Mouse (Mus musculus): ENCODE data around the gene Mfn2. TPM values are rescaled to one million over a fixed set of nuclear protein-coding genes. Genes with fewer than 3 reads are reported as not detected.

Mfn2 gene
- total RNA-seq, 1 experiment: 18.6 TPM

DNA sequence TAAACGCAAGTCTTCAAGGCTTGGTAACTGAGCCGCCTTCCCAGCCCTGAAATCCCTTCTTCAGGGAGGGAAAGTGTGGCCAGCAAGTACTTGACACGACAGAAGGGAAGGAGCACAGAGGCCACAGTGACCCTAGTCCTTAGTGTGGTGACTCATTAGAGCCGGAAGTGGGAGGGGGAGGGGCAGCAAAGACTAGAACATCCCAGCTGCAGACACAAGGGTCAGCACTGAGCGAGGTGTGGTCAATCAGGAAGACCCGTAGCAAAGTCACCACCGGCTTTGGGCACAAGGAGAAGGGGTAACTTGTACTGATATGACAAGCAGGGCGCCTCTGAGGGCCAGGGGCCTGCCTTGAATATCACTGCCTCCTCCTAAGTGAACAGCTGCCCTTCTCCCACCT, 23.2 kb upstream of the Mfn2 start:
- Histone ChIP-seq H3K4me3 (ENCODE audit: insufficient read depth in 1 of 2, low read depth in 1 of 2, low read length in 2 of 2, poor library complexity in 1 of 2, severe bottlenecking in 1 of 2) (no peak overlapping the region), H3K9me3 (ENCODE audit: control insufficient read depth, insufficient read depth, low read depth, low read length) (no peaks in the 10 kb centered on the region), H3K36me3 (ENCODE audit: control insufficient read depth, insufficient read depth, low read length, poor library complexity, severe bottlenecking) (no peaks in the 10 kb centered on the region; the same call in 1 of the 2 replicates), H3K27ac (ENCODE audit: insufficient read depth, low read depth, low read length, poor library complexity, severe bottlenecking) (no peak overlapping the region), H3K4me1 (ENCODE audit: control insufficient read depth in 2 of 2, insufficient read depth in 2 of 2, low read length in 2 of 2, poor library complexity in 1 of 2) (peaks cover 0 to 2% of the 10 kb centered on the region in 2 experiments; a peak in 1 of 4 replicates), H3K9ac (ENCODE audit: insufficient read depth, low read depth, low read length, poor library complexity, severe bottlenecking) (no peak overlapping the region)
- no peak for DNase-seq (ENCODE audit: low read depth, low spot score)
- in situ Hi-C loops (cut with MboI; ENCODE audit: low sequenced_read_pairs in 2 of 2, unreplicated experiment in 2 of 2): no loop called here
- TF ChIP-seq ZC3H11A (IDR thresholded peaks at IDR 0.05; ENCODE audit: borderline replicate concordance, low read depth, low read length) (no peak), MAFK (IDR thresholded peaks at IDR 0.05; ENCODE audit: insufficient read depth, low read depth, low read length) (no peak)

DNA sequence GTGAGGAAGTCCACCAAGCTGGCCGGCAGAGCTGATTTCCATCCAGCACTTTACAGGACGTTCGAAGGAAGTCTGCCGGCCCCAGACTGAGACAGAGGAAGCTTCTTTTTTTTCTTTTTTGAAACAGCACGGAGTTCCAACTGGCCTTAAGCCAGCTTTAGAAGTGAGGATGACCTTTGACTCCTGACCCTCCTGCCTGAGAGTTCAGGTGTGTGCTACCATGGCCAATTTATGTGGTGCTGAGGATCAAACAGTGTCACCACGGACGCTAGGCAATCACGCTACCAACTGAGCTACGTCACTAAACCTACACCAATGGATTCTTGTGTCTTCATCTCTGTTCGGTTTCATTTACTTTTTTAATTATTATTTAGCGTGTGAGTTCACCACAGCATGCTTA, 17.8 kb upstream of the Mfn2 start:
- TF ChIP-seq ZNF384 (IDR thresholded peaks at IDR 0.05; ENCODE audit: low read depth, low read length) (no peak), ZC3H11A (IDR thresholded peaks at IDR 0.05; ENCODE audit: borderline replicate concordance, low read depth, low read length) (no peak), CHD2 (IDR thresholded peaks at IDR 0.05; ENCODE audit: low read depth, low read length) (no peak), MAFK (IDR thresholded peaks at IDR 0.05; ENCODE audit: insufficient read depth, low read depth, low read length) (no peak), HCFC1 (IDR thresholded peaks at IDR 0.05; ENCODE audit: borderline replicate concordance, insufficient read depth, low read length) (no peak)
- in situ Hi-C loops (cut with MboI; ENCODE audit: low sequenced_read_pairs in 2 of 2, unreplicated experiment in 2 of 2): no loop called here
- Histone ChIP-seq H3K4me1 (ENCODE audit: control insufficient read depth in 2 of 2, insufficient read depth in 2 of 2, low read length in 2 of 2, poor library complexity in 1 of 2) (peaks cover 0 to 11% of the 10 kb centered on the region in 2 experiments; a peak in 2 of 4 replicates), H3K36me3 (ENCODE audit: control insufficient read depth, insufficient read depth, low read length, poor library complexity, severe bottlenecking) (peaks cover 6% of the 10 kb centered on the region; the same call in 1 of the 2 replicates), H3K4me3 (ENCODE audit: insufficient read depth in 1 of 2, low read depth in 1 of 2, low read length in 2 of 2, poor library complexity in 1 of 2, severe bottlenecking in 1 of 2) (no peak overlapping the region), H3K9ac (ENCODE audit: insufficient read depth, low read depth, low read length, poor library complexity, severe bottlenecking) (no peak overlapping the region), H3K9me3 (ENCODE audit: control insufficient read depth, insufficient read depth, low read depth, low read length) (no peaks in the 10 kb centered on the region), H3K27ac (ENCODE audit: insufficient read depth, low read depth, low read length, poor library complexity, severe bottlenecking) (no peak overlapping the region)
- DNase-seq (ENCODE audit: low read depth, low spot score): no peak

DNA sequence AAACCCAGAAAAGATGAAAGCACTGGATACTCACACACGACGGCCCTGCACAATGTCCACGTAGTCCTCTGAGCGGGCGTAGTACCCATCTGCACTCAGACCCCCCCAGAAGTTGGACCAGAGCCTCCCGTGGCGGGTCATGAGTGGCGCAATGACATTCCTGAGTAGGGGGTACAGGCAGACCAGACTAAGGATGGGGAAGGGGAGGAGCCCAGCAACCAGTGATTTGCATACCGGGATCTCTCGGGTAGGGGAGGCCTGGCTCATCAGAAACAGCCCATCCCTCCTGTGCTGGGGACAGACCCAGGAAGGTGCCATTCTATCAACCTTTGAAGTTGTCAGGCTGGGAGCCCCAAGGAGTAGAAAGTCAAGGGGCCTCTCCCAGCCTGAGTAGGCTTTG, 16.5 kb upstream of the Mfn2 start:
- DNase-seq (ENCODE audit: low read depth, low spot score): no peak
- no peak overlapping the region for H3K27ac ChIP-seq (ENCODE audit: insufficient read depth, low read depth, low read length, poor library complexity, severe bottlenecking)
- TF ChIP-seq ZC3H11A (IDR thresholded peaks at IDR 0.05; ENCODE audit: borderline replicate concordance, low read depth, low read length): no peak
- no peak for TF ChIP-seq HCFC1 (IDR thresholded peaks at IDR 0.05; ENCODE audit: borderline replicate concordance, insufficient read depth, low read length)
- TF ChIP-seq MAFK (IDR thresholded peaks at IDR 0.05; ENCODE audit: insufficient read depth, low read depth, low read length): no peak
- TF ChIP-seq ZNF384 (IDR thresholded peaks at IDR 0.05; ENCODE audit: low read depth, low read length): no peak
- TF ChIP-seq CHD2 (IDR thresholded peaks at IDR 0.05; ENCODE audit: low read depth, low read length): no peak
- in situ Hi-C loops (cut with MboI; ENCODE audit: low sequenced_read_pairs in 2 of 2, unreplicated experiment in 2 of 2): no loop called here
- peaks cover 9% of the 10 kb centered on the region; the same call in 1 of the 2 replicates for H3K36me3 ChIP-seq (ENCODE audit: control insufficient read depth, insufficient read depth, low read length, poor library complexity, severe bottlenecking)
- H3K4me1 ChIP-seq (ENCODE audit: control insufficient read depth in 2 of 2, insufficient read depth in 2 of 2, low read length in 2 of 2, poor library complexity in 1 of 2): peaks cover 0 to 11% of the 10 kb centered on the region in 2 experiments; a peak in 2 of 4 replicates
- no peak overlapping the region for H3K4me3 ChIP-seq (ENCODE audit: insufficient read depth in 1 of 2, low read depth in 1 of 2, low read length in 2 of 2, poor library complexity in 1 of 2, severe bottlenecking in 1 of 2)
- H3K9me3 ChIP-seq (ENCODE audit: control insufficient read depth, insufficient read depth, low read depth, low read length): no peaks in the 10 kb centered on the region
- H3K9ac ChIP-seq (ENCODE audit: insufficient read depth, low read depth, low read length, poor library complexity, severe bottlenecking): no peak overlapping the region

DNA sequence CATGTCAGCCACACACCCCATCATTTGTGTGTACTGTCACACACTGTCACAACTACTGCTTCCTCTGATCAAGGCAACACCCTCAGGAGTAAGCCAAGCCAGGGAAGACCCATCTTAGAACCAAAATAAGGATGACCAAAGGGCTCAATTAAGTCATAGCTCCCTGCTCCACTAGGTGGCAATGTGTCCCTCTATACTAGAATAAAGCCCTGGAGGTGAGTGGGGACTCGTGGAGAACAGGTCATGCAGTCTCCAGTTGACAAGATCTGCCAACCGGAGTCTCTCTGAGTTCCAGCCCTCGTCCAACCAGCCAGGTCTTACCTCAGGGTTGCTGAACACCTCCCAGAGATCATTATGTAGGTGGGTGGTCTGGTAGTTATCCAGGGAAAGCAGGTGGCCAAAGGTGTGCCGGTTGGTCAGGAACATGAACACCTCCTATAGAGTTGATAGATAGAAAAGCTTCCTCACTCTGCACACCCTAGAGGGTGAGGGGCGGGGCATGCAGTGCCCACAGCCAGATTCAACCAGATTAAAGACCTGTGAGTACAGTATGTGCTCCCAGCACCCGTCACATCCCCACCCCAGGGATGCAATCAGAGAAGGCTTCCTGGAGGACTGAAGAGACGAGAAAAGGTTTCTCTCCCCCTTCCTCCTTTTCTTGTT, 14.1 kb upstream of the Mfn2 start:
- Histone ChIP-seq H3K9ac (ENCODE audit: insufficient read depth, low read depth, low read length, poor library complexity, severe bottlenecking) (no peak overlapping the region), H3K27ac (ENCODE audit: insufficient read depth, low read depth, low read length, poor library complexity, severe bottlenecking) (no peak overlapping the region; the same call in 1 of the 2 replicates), H3K4me3 (ENCODE audit: insufficient read depth in 1 of 2, low read depth in 1 of 2, low read length in 2 of 2, poor library complexity in 1 of 2, severe bottlenecking in 1 of 2) (no peak overlapping the region), H3K4me1 (ENCODE audit: control insufficient read depth in 2 of 2, insufficient read depth in 2 of 2, low read length in 2 of 2, poor library complexity in 1 of 2) (peaks cover 0 to 11% of the 10 kb centered on the region in 2 experiments; a peak in 2 of 4 replicates), H3K36me3 (ENCODE audit: control insufficient read depth, insufficient read depth, low read length, poor library complexity, severe bottlenecking) (peaks cover 13% of the 10 kb centered on the region; the same call in 1 of the 2 replicates), H3K9me3 (ENCODE audit: control insufficient read depth, insufficient read depth, low read depth, low read length) (no peaks in the 10 kb centered on the region)
- TF ChIP-seq ZC3H11A (IDR thresholded peaks at IDR 0.05; ENCODE audit: borderline replicate concordance, low read depth, low read length) (no peak), CHD2 (IDR thresholded peaks at IDR 0.05; ENCODE audit: low read depth, low read length) (no peak), MAFK (IDR thresholded peaks at IDR 0.05; ENCODE audit: insufficient read depth, low read depth, low read length) (no peak), HCFC1 (IDR thresholded peaks at IDR 0.05; ENCODE audit: borderline replicate concordance, insufficient read depth, low read length) (no peak), ZNF384 (IDR thresholded peaks at IDR 0.05; ENCODE audit: low read depth, low read length) (no peak)
- in situ Hi-C loops (cut with MboI; ENCODE audit: low sequenced_read_pairs in 2 of 2, unreplicated experiment in 2 of 2): no loop called here
- DNase-seq (ENCODE audit: low read depth, low spot score): peak; percentile 71
